Mouse (Mus musculus) forebrain, postnatal 0 days (tissue): Measurements from ENCODE around the gene Cdh24. TPM values are rescaled to one million over a fixed set of nuclear protein-coding genes. Genes with fewer than 3 reads are reported as not detected.

Source experiments
- ATAC-seq: fragments of 200-750 bp; cut with Nextera tagmentation; 2 replicates; pipeline ENCODE4 v1.8.0; 2017; ENCODE audit warnings: mild to moderate bottlenecking, moderate library complexity
- DNase-seq: peaks from one replicate; pipeline ENCODE4 v3.0.0-alpha.2; 2015
- H3K27ac ChIP-seq: fragments of 300-500 bp; sonication (generic); 2 replicates; pipeline ENCODE4 v1.5.1; 2014; ENCODE audit warnings: low read depth, mild to moderate bottlenecking, antibody characterized with exemption, low read length, moderate library complexity, mixed read lengths
- H3K27me3 ChIP-seq: fragments of 300-500 bp; sonication (generic); 2 replicates; pipeline ENCODE4 v1.6.1; 2014; ENCODE audit warnings: mild to moderate bottlenecking, low read length, mixed read lengths; ENCODE audit not compliant: insufficient read depth
- H3K36me3 ChIP-seq: fragments of 300-500 bp; sonication (generic); 2 replicates; pipeline ENCODE4 v1.6.1; 2014; ENCODE audit warnings: mild to moderate bottlenecking, moderate library complexity; ENCODE audit not compliant: insufficient read depth
- H3K4me1 ChIP-seq: fragments of 300-500 bp; sonication (generic); 2 replicates; pipeline ENCODE4 v1.6.1; 2014; ENCODE audit warnings: antibody characterized with exemption; ENCODE audit not compliant: insufficient read depth
- H3K4me2 ChIP-seq: fragments of 300-500 bp; sonication (generic); 2 replicates; pipeline ENCODE4 v1.6.1; 2014; ENCODE audit warnings: low read depth, mild to moderate bottlenecking, moderate library complexity
- H3K4me3 ChIP-seq: fragments of 300-500 bp; sonication (generic); 2 replicates; pipeline ENCODE4 v1.5.1; 2014; ENCODE audit warnings: low read depth, low read length, mixed read lengths
- H3K9ac ChIP-seq: fragments of 300-500 bp; sonication (generic); 2 replicates; pipeline ENCODE4 v1.6.1; 2014; ENCODE audit warnings: mild to moderate bottlenecking
- H3K9me3 ChIP-seq: fragments of 300-500 bp; sonication (generic); 2 replicates; pipeline ENCODE4 v1.6.1; 2016; ENCODE audit warnings: low read length
- CTCF ChIP-seq: sonication (generic); IDR thresholded peaks from 2 replicates; pipeline ENCODE4 v1.5.1; 2016; ENCODE audit warnings: antibody characterized with exemption, control low read depth, low read depth
- WGBS: fragments of 180-500 bp; shearing (Covaris S2); extraction: QIAGEN DNeasy Blood & Tissue Kit; methylation state at CpG from one replicate; pipeline ENCODE4 v1.1.7; 2014; 5-methylcytosine and 5-hydroxymethylcytosine counted together
- polyA plus RNA-seq: library from polyadenylated mRNA; unstranded; fragments of >200 nt; fragmentation: Nextera tagmentation; extraction: Ambion mirVana; gene quantifications from 2 replicates; pipeline ENCODE4 v1.2.1, GENCODE M21; 2015
- total RNA-seq: library from RNA; depleted of rRNA; stranded (reverse); fragments of >200 nt; gene quantifications from 2 replicates; pipeline ENCODE4 v1.2.3, GENCODE M21; 2014

Cdh24 gene
- total and polyA plus RNA-seq, 2 experiments from 2014 or later: 4.6 to 21.7 TPM

- H3K4me1 ChIP-seq: peaks cover 16% of the 10 kb centered on the region
- WGBS: 3% methylated on average over 7 of the region's 7 CpGs
- H3K27ac ChIP-seq: peak overlapping the region; percentile 93
- peak overlapping the region; percentile 87 for H3K4me3 ChIP-seq
- H3K4me2 ChIP-seq: peak overlapping the region; percentile 67
- H3K36me3 ChIP-seq: peaks cover 50% of the 10 kb centered on the region
- no peaks in the 10 kb centered on the region for H3K27me3 ChIP-seq
- H3K9me3 ChIP-seq: no peaks in the 10 kb centered on the region
- ATAC-seq (peak; percentile 23; the same call in 1 of the 2 replicates), DNase-seq (peak; percentile 19)
- peak overlapping the region; percentile 85 for H3K9ac ChIP-seq
- no peak for TF ChIP-seq CTCF
Measured at GRCm38 (mm10) chr14:54652787-54653186, 11.6 kb upstream of the Cdh24 start.

DNA sequence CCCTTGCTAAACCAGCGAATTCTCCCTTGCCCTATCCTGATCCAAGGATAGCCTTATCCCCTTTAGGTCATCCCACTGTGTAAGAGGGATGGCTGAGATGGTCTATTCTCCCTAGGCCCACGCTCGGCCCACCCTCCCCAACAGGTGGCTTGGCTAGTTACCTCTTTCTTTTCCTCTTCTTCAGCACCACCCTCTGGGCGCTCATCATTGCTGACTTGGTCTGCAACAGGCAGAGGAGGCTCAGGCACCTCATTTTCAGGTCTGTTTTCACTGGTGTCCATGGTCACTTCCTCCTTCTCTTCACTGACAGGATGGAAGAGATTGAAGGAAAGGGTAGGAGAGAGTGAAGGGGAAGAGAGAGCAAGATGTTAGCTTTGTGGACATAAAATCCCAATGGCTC lies 10.4 kb upstream of the Cdh24 start:
- peak overlapping the region; percentile 67; the same call in 1 of the 2 replicates for H3K4me2 ChIP-seq
- no peak for TF ChIP-seq CTCF
- H3K36me3 ChIP-seq: peaks cover 53% of the 10 kb centered on the region
- WGBS: 74% methylated on average over 4 of the region's 4 CpGs
- no peaks in the 10 kb centered on the region for H3K27me3 ChIP-seq
- no peak overlapping the region for H3K9ac ChIP-seq
- ATAC-seq (no peak), DNase-seq (no peak)
- no peak overlapping the region for H3K27ac ChIP-seq
- H3K4me3 ChIP-seq: no peak overlapping the region
- H3K9me3 ChIP-seq: no peaks in the 10 kb centered on the region
- H3K4me1 ChIP-seq: peaks cover 16% of the 10 kb centered on the region

GRCm38 (mm10) chr14:54650621-54651454 lies 9.7 kb upstream of the Cdh24 start:
- Histone ChIP-seq H3K27me3 (no peaks in the 10 kb centered on the region), H3K4me1 (peaks cover 16% of the 10 kb centered on the region), H3K36me3 (peaks cover 54% of the 10 kb centered on the region), H3K9ac (no peak overlapping the region), H3K4me2 (no peak overlapping the region), H3K9me3 (no peaks in the 10 kb centered on the region), H3K4me3 (no peak overlapping the region), H3K27ac (no peak overlapping the region)
- WGBS: 60% methylated on average over 23 of the region's 23 CpGs
- TF ChIP-seq CTCF: peak; percentile 96
- DNase-seq: peak; percentile 95
- peak; percentile 72 for ATAC-seq

GRCm38 (mm10) chr14:54647900-54648299 lies 6.7 kb upstream of the Cdh24 start:
- TF ChIP-seq CTCF: no peak
- 70% methylated on average over 4 of the region's 4 CpGs for WGBS
- ATAC-seq: no peak
- DNase-seq: no peak
- H3K27ac ChIP-seq: no peak overlapping the region
- H3K27me3 ChIP-seq: no peaks in the 10 kb centered on the region
- no peak overlapping the region for H3K4me3 ChIP-seq
- H3K36me3 ChIP-seq: peaks cover 78% of the 10 kb centered on the region
- no peak overlapping the region for H3K4me2 ChIP-seq
- H3K9me3 ChIP-seq: no peaks in the 10 kb centered on the region
- peaks cover 14% of the 10 kb centered on the region for H3K4me1 ChIP-seq
- H3K9ac ChIP-seq: no peak overlapping the region

GRCm38 (mm10) chr14:54646898-54647636 lies 5.9 kb upstream of the Cdh24 start:
- Histone ChIP-seq H3K4me1 (peaks cover 7% of the 10 kb centered on the region), H3K36me3 (peaks cover 86% of the 10 kb centered on the region), H3K4me2 (no peak overlapping the region), H3K4me3 (no peak overlapping the region), H3K27me3 (no peaks in the 10 kb centered on the region), H3K9ac (no peak overlapping the region), H3K27ac (no peak overlapping the region), H3K9me3 (no peaks in the 10 kb centered on the region)
- DNase-seq: peak; percentile 22
- 91% methylated on average over 8 of the region's 8 CpGs for WGBS
- peak; percentile 59 for TF ChIP-seq CTCF
- ATAC-seq: no peak

GRCm38 (mm10) chr14:54646455-54646854 lies 5.3 kb upstream of the Cdh24 start:
- no peaks in the 10 kb centered on the region for H3K27me3 ChIP-seq
- TF ChIP-seq CTCF: no peak
- 94% methylated on average over 17 of the region's 17 CpGs for WGBS
- DNase-seq: no peak
- peaks cover 84% of the 10 kb centered on the region for H3K36me3 ChIP-seq
- no peak overlapping the region for H3K4me2 ChIP-seq
- no peak overlapping the region for H3K9ac ChIP-seq
- 0 out of 2 replicates have a peak, but pooled peaks cover 1% of the 10 kb centered on the region for H3K4me1 ChIP-seq
- H3K27ac ChIP-seq: no peak overlapping the region
- H3K4me3 ChIP-seq: no peak overlapping the region
- ATAC-seq: no peak
- H3K9me3 ChIP-seq: no peaks in the 10 kb centered on the region

GRCm38 (mm10) chr14:54644294-54644693 lies 3.1 kb upstream of the Cdh24 start:
- Histone ChIP-seq H3K27me3 (no peaks in the 10 kb centered on the region), H3K9me3 (no peaks in the 10 kb centered on the region), H3K36me3 (peaks cover 68% of the 10 kb centered on the region), H3K9ac (no peak overlapping the region), H3K27ac (no peak overlapping the region), H3K4me1 (peaks cover 4% of the 10 kb centered on the region; the same call in 1 of the 2 replicates), H3K4me3 (no peak overlapping the region), H3K4me2 (no peak overlapping the region)
- DNase-seq (no peak), ATAC-seq (no peak)
- WGBS: 91% methylated on average over 9 of the region's 9 CpGs
- TF ChIP-seq CTCF: no peak
